Mouse (Mus musculus): ENCODE measurements around the gene Zcchc2.

The Zcchc2 gene

DNA sequence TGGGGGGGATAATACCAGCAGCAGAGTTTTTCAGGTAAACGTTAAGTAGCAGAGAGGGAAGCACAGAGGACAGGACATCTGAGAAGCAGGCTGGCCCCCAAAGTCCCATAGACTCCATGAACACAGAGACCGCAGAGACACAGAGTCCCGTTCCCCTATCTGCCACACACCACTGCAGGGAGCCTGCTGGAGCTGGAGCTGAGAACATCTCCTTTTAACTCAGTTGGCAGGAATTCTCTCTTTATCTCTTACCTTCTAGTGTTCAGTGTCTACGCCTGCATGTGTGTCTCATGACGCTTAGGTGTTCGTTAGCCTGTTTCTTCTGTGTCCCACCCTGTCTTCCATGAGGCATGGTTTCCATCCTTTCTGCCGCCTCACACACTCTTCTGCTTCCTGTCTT lies 83.0 kb downstream of the Zcchc2 start:
- no peak for DNase-seq (ENCODE audit: low spot score)

DNA sequence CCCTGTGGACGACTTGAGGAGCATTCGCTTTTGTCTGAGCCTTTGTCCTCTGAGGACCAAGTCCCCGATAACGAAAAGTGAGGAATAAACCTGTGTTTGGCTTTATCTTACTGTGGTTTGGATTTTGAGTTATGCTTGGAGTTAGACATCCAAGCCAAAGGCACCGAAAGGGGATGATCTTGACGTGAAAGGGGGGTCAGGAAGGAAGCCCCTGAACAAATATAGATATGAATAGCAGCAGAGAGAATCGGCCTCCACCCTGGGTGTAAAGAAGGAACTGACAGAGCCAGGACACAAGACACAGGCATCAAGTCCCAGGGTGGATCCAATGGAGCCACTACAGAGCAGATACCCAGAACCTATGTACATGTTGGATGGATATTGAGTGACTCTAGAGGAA lies 83.9 kb downstream of the Zcchc2 start:
- no peak for DNase-seq (ENCODE audit: low spot score)

DNA sequence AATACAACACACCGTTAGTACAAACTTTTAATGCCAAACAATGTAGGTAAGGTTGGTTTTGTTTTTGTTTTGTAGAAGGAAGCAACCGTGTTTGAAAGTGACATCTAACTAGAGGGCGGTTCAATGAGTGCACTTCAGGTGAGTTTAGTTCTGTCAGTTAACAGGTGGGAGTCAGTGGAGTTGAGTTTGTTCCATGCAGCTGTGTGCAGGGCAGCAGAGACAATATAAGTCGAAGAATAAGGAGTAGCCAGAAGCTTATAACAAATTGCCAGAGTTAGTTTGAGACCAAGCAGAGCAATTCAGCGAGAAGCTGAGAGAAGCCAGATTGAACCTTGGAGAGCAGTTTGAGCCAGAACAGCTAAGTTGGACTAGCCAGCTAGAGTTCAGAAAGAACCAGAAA lies 84.5 kb downstream of the Zcchc2 start:
- no peak for DNase-seq (ENCODE audit: low spot score)

DNA sequence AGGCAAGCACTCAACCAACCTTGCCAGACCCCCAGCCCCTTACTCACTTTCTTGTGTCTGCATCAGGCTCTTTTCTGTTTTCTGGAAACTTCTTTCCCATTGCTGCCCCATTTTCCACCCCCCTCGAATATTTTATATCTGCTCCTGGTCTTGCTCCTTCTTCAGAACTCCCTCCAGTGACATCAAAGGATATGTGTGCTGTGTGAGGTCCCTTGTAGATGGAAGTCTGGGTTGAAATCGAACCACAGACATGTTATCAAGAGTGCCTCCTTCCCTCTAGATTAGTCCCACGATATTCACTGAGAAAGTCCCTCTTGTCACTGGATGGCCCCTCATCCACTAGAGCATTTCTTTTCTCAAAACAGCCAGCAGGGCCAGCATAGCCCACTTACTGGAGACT lies 86.4 kb downstream of the Zcchc2 start:
- DNase-seq (ENCODE audit: low spot score): no peak

DNA sequence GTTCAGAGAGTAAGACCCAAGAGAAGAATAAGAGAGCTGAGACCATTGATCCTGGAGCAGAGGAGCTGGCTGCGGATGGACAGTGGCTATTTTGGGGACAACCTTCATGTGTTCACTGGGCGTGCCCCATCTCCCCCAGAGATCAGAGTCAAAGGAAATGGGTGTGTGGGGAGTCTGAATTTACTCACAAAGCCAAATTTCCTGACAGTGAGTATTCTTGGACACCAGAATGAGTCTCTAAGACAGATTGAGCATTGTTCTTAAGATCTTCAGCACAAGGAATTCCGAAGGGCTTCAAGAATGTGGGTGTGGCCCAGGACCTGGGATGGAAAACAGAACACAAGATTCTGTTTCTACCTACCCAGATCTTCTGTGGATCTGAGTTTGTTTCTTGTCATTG lies 87.0 kb downstream of the Zcchc2 start:
- DNase-seq (ENCODE audit: low spot score): no peak
